Mouse (Mus musculus) olfactory bulb, adult 2 months (tissue): ENCODE results near the gene Nog. TPM values are rescaled to one million over a fixed set of nuclear protein-coding genes. Genes with fewer than 3 reads are reported as not detected.

ENCODE experiments used
- H3K27ac ChIP-seq: fragments of 200-500 bp; 2 replicates; pipeline ENCODE4 v1.5.1; 2012; ENCODE audit warnings: low read depth, low read length; ENCODE audit not compliant: insufficient read depth
- H3K4me1 ChIP-seq: fragments of 200-500 bp; 2 replicates; pipeline ENCODE4 v1.6.1; 2012; ENCODE audit warnings: low read length; ENCODE audit not compliant: control insufficient read depth, insufficient read depth
- H3K4me3 ChIP-seq: fragments of 200-500 bp; 2 replicates; pipeline ENCODE4 v1.5.1; 2012; ENCODE audit warnings: mild to moderate bottlenecking, low read depth, low read length, moderate library complexity; ENCODE audit not compliant: insufficient read depth
- CTCF ChIP-seq: fragments of 200-500 bp; IDR thresholded peaks from 2 replicates; pipeline ENCODE4 v1.5.1; 2012; ENCODE audit warnings: low read depth, mild to moderate bottlenecking, low read length, moderate library complexity; ENCODE audit not compliant: insufficient read depth
- POLR2A ChIP-seq: fragments of 200-500 bp; IDR thresholded peaks from 2 replicates; pipeline ENCODE4 v1.6.1; 2012; ENCODE audit warnings: mild to moderate bottlenecking, low read depth, low read length, moderate library complexity; ENCODE audit not compliant: insufficient read depth
- WGBS: fragments of 180-500 bp; shearing (Covaris S2); methylation state at CpG from one replicate; pipeline ENCODE4 v1.1.7; 2018; 5-methylcytosine and 5-hydroxymethylcytosine counted together
- polyA plus RNA-seq: library from polyadenylated mRNA; stranded (reverse); fragments of >200 nt; gene quantifications from 2 replicates; pipeline ENCODE4 v1.2.4, GENCODE M21; 2012; ENCODE audit warnings: low replicate concordance; ENCODE audit not compliant: missing spikeins, insufficient read depth, insufficient read length

The Nog gene
- not detected in 2 replicates for polyA plus RNA-seq

DNA sequence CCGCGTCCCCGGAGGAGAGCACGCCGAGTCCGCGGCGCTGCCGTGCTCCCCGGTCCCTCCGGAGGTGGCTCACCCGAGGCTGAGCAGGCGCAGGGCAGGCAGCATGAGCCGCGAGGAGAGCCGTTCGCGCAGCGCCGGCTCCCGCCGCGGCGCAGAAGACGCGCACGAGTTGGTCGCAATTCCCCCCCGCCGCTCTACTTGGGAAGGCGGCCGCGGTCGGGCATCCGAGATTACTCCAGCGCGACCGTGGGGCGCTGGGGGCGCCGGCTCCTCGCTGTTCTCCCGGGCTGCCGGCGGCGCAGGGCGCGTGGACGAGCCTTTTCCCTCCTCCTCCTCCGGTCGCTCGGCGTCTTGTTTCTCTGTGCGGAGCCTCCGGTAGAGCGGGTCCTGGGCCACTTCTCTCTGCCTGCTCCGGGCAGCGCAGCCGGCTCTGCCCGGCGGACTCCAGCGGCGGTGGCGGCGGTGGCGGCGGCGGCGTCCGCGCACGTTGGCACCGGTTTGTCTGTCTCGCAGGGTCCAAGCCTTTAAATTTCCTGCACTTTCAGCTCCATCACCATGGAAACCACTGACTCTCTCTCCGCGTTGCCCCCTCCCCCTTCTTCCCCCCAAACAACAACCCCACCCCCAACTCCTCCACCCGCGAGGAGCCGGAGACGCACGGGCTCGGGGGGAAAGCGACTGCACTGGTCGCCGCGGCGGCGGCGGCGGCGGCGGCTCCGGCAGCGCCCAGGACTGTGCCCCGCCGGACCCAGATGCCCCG lies at the start of gene Nog:
TSS of gene Nog (minus strand) at position 277 of the 760 bp plus-strand sequence.
- TF ChIP-seq POLR2A: peak; percentile 8; the same call in 1 of the 2 replicates
- no peak for TF ChIP-seq CTCF
- WGBS: under 1% methylated on average over 97 of the region's 97 CpGs

DNA sequence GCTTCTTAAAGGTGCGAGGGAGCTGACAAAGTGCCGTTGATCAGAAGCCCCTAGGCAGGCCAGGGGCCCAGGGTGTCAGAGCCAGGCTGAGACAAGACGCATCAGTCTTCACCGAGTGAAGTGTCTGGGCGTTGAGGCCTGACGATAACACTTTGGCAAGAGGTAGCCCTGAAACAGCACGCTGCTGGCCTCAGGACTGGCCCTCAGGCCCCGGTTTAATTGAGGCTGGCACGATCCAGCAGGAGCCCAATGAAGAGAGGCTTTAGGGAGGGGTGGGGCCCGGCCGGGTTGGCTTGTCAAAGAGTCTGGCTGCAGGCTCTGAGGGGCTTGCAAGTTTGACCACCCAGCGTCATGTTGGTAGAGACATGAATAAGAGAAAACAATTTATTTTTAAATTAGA lies 38.1 kb upstream of the Nog start:
- no peak overlapping the region for H3K4me3 ChIP-seq
- H3K4me1 ChIP-seq: no peaks in the 10 kb centered on the region
- TF ChIP-seq CTCF (no peak), POLR2A (no peak)
- H3K27ac ChIP-seq: no peak overlapping the region
- WGBS: 60% methylated on average over 12 of the region's 12 CpGs

More for the DNA sequence above, at the start of gene Nog:
- Histone ChIP-seq H3K4me1 (peaks cover 16% of the 10 kb centered on the region), H3K27ac (peak within 1 kb of the TSS; percentile 86), H3K4me3 (peak within 1 kb of the TSS; percentile 69)

DNA sequence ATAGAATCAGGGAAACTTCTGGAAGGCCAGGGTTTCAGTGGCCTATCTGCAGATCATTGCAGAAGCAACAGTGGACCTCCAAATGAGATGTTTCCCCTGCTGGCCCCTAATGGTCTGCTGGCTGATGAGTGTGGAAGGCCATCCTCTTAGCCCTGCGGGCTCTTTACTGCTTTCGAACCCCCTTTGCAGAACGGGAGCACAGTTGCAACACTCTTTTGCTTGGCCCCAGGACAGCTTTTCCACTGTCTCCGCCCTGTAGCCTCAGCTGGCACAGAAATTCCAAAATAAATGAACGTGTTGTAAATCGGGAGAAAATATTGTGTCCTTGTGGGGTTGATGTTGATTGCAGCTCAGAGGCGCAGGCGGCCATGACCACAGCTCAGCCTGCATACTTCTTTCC lies 37.7 kb upstream of the Nog start:
- H3K27ac ChIP-seq: no peak overlapping the region
- TF ChIP-seq POLR2A: no peak
- no peak for TF ChIP-seq CTCF
- WGBS: 76% methylated on average over 8 of the region's 8 CpGs

DNA sequence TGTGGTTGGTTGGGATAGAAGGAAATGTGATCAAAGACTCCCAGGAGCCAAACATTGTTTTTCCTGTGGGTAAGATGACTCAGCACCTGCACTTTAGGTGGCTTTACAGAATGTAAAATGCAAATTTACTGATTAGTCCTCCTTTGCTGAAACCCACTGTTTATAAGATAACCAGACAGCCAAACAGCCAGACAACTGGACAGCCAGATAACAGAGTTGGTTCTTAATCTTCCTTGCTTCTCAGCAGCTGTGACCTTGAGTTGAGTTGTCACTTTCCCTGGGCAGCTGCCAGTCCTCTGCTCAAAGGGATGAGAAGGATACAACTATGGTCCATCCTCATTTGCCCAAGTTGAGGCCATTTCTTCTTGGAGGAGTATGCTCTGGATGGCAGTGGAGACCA lies 35.8 kb upstream of the Nog start:
- no peak for TF ChIP-seq POLR2A
- TF ChIP-seq CTCF: no peak
- Histone ChIP-seq H3K4me1 (no peaks in the 10 kb centered on the region), H3K4me3 (no peak overlapping the region), H3K27ac (no peak overlapping the region)

More for the DNA sequence above, 37.7 kb upstream of the Nog start:
- Histone ChIP-seq H3K4me1 (no peaks in the 10 kb centered on the region), H3K4me3 (no peak overlapping the region)

DNA sequence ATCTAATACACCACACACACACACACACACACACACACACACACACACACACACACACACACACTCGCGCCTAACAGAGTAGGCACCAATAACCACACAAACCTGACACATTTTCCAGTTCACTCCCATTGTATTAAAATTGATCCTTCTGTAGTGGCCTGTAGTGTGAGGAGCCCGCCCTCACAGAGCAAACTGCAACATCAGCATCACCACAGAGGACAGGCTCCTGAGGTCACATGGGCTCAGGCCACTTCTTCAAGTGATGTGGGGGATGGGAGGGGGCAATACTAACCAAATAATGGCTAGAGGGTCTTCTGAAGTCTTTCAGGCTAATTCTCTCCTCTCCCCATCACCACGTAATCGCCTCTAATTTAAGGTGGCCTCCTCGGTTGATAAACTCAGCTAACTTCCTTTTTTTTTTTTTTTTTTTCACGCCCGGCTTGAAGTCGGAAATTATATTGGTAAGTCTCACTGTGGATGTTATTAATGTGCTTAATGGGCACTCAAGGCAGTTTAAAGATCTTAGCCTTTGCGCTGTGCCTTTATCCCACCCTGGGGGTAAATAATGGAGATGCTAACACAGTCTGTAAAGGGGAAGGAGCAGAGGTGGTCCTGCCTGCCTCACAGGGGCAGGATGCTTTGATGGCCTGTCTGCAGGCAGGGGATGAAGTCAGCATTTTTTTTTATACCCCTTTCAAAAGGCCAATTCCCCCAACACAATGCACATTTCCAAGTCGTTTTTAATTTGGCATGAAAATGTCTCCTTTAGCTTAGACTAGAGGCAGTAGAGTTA lies 25.2 kb upstream of the Nog start:
- TF ChIP-seq CTCF: no peak
- TF ChIP-seq POLR2A: no peak

DNA sequence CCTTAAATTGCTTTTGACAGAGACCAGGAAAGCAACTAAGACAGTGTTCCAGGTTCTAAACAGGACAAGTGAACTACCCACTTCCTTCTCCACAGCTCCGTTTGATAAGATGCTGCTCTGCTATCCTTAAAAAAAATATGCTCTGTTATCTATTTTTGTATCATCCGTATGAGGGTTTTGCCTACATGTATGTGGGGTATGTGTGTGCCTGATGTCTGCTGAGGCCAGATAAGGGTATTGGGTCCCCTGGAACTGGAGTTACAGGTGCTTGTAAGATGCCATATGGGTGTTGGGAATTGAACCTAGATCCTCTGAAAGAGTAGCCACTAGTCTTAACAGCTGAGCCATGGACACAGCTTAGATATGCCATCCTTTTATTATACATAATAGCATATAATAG lies 19.6 kb upstream of the Nog start:
- no peak for TF ChIP-seq POLR2A
- no peak for TF ChIP-seq CTCF
- Histone ChIP-seq H3K4me1 (peaks cover 4% of the 10 kb centered on the region; the same call in 1 of the 2 replicates), H3K27ac (no peak overlapping the region), H3K4me3 (no peak overlapping the region)
- 98% methylated on average over 2 of the region's 2 CpGs for WGBS

More for the DNA sequence above, 25.2 kb upstream of the Nog start:
- 57% methylated on average over 11 of the region's 11 CpGs for WGBS
- no peak overlapping the region for H3K27ac ChIP-seq
- H3K4me1 ChIP-seq: no peaks in the 10 kb centered on the region
- H3K4me3 ChIP-seq: no peak overlapping the region

DNA sequence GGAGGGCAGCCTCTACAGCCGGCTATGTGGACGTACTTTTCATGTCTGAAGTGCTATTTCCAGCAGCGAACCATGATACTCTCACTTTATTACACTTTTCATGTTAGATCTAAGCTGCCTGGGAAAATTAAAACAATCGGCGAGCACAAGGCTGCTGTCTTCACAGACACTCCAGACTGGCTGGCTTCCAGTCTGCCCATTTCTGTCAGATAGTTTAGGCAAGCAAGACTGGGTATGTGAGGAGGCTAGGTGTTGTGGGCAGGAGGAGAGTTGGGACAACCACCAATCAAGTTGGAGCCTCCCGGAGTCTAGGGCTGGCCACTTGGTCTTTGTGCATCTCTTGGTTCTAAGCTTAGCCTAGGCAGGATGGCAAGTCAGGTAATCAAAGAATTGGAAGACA lies 17.5 kb upstream of the Nog start:
- Histone ChIP-seq H3K4me3 (no peak overlapping the region), H3K27ac (no peak overlapping the region), H3K4me1 (peaks cover 4% of the 10 kb centered on the region; the same call in 1 of the 2 replicates)
- TF ChIP-seq CTCF (no peak), POLR2A (no peak)
- WGBS: 63% methylated on average over 6 of the region's 6 CpGs

DNA sequence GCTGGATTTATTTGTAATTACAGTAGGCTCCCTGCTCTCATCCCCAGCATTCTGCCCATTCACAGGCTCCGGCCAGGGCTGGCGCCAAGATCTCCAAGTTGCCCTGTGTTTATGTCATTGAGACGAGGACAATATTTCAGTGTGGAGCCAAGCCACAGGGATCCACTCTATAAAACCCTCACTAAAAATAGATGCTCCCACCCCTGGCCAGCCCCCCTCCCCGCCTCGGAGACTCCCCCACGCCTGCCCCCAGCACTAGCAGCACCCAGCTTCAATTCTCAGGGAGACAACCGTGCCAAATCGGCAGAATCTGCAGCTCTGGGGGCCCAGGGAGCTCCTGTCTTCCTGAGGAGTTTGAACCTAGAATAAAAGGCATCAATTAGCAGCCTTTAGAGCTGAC lies 16.2 kb upstream of the Nog start:
- no peak overlapping the region for H3K4me3 ChIP-seq
- peaks cover 4% of the 10 kb centered on the region; the same call in 1 of the 2 replicates for H3K4me1 ChIP-seq
- no peak for TF ChIP-seq CTCF
- TF ChIP-seq POLR2A: no peak
- H3K27ac ChIP-seq: no peak overlapping the region
- WGBS: 11% methylated on average over 8 of the region's 8 CpGs

DNA sequence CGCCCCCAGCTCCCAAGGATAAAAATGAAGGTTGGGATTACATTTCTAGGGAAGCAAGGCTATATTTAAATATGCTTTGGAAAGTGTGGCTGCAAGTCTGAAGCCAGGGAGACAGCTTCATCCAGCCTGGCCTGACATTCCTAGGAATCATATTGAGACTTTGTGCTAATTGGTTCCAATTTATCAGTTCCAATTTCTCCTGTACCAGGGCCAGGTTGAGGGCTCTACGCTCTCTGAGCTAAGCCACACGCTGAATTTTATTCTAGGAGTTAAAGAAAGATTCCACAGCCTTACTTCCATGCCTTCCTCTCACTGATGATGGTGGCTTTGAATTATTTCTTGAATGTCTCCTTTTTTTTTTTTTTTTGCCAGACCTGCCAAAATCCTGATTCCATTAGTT lies 15.6 kb upstream of the Nog start:
- Histone ChIP-seq H3K27ac (no peak overlapping the region), H3K4me1 (peaks cover 4% of the 10 kb centered on the region; the same call in 1 of the 2 replicates), H3K4me3 (no peak overlapping the region)
- TF ChIP-seq POLR2A: no peak
- no peak for TF ChIP-seq CTCF
- 72% methylated on average over 3 of the region's 3 CpGs for WGBS
